23 mouse cellular contexts compared by ENCODE assay signal in genomic region chr9:3002794-3003396, GRCm38 (mm10). TPM values are rescaled to one million over a fixed set of nuclear protein-coding genes. Genes with fewer than 3 reads are reported as not detected.
A peak's percentile ranks its signal among the peaks of the same experiment; 100 is the strongest.
DNase-seq lines count a peak whose midpoint lies in the region; TF ChIP-seq lines count a peak whose summit lies in the region.
"Not testable (repeated sequence)": the region's sequence is repeated elsewhere in the genome, so short reads cannot be mapped to it uniquely, and the experiment has no call there.
"Had no signal": no experiment of that assay in that cellular context is flagged by ENCODE, and none has a peak within 500 bp of the region (broad histone marks: within the 10 kb centered on the region; RNA-seq: fewer than 3 reads in every experiment).

Gene Gm11168 (plus strand): TSS chr9:3003346.

- not testable (repeated sequence) for TF ChIP-seq CTCF in bone marrow, adult 2 months (IDR thresholded peaks at IDR 0.05; ENCODE audit: control insufficient read depth, insufficient read depth, low read length)

- WGBS in bone marrow, adult 2 months: 66% methylated on average over 6 of the region's 14 CpGs

- not testable (repeated sequence) for H3K4me1 ChIP-seq in bone marrow, adult 2 months (ENCODE audit: control insufficient read depth, insufficient read depth, low read length)

- H3K4me3 ChIP-seq in bone marrow, adult 2 months (replicated peaks; ENCODE audit: control insufficient read depth, low read depth, low read length): not testable (repeated sequence)

- not testable (repeated sequence) for TF ChIP-seq POLR2A in bone marrow, adult 2 months (IDR thresholded peaks at IDR 0.05; ENCODE audit: borderline replicate concordance, control insufficient read depth, low read depth, low read length)

- peak; percentile 46 to 56 for DNase-seq in cerebellum, postnatal 4 days (ENCODE audit: low spot score in 2 of 2)
- DNase-seq in gastrocnemius, postnatal 4 days (ENCODE audit: low spot score in 2 of 2): peak; percentile 15 to 60
- peak; percentile 7 to 19 for DNase-seq in kidney, postnatal 25 days
- peak; percentile 3 for DNase-seq in lung, postnatal 25 days (ENCODE audit: low spot score)
- peak; percentile 4 to 49 for DNase-seq in spleen, postnatal 10 days (ENCODE audit: low spot score in 2 of 2)

- not testable (repeated sequence) for H3K27ac ChIP-seq in bone marrow, adult 2 months (ENCODE audit: control insufficient read depth, insufficient read depth, low read depth, low read length, poor library complexity)

RNA-seq across cellular contexts. Expression of gene Gm11168, which starts in this region (rescaled TPM):
- polyA plus RNA-seq in bone marrow, adult 2 months (2011; ENCODE audit: insufficient read depth, insufficient read length, low replicate concordance, missing spikeins): 143 and 256 TPM in 2 replicates
- not detected for total RNA-seq in gastrocnemius, postnatal 4 days (2021)
- total RNA-seq: adrenal gland, postnatal 25 days; gastrocnemius, adult 8-10 months; gastrocnemius, postnatal 36 days; heart, adult 8-10 months; heart, postnatal 10 days; heart, postnatal 36 days had no signal
- polyA plus RNA-seq: adrenal gland, adult 2 months; C2C12; embryonic facial prominence, embryonic 12.5 days; embryonic facial prominence, embryonic 15.5 days; forebrain, embryonic 12.5 days; forebrain, embryonic 15.5 days; heart, embryonic 11.5 days; heart, embryonic 15.5 days; hindbrain, embryonic 10.5 days; hindbrain, embryonic 16.5 days; intestine, embryonic 15.5 days had no signal

Comparison
In these comparisons a context has a peak if more than half of its experiments do, and no peak if none do; other contexts are left out.
1. Peak in DNase-seq in gastrocnemius, postnatal 4 days; RNA of the gene not detected or under 1 TPM.